Mouse (Mus musculus) embryo, embryonic 10 days (tissue): ENCODE data around the gene Trim32.

ENCODE experiments used
- DNase-seq: peaks from one replicate; pipeline ENCODE4 v3.0.0-alpha.2; 2015; ENCODE audit warnings: low spot score

Trim32 gene

GRCm38 (mm10) chr4:65604504-65605150, at the start of gene Trim32:
Trim32 (plus strand) TSS chr4:65604986.
- peak; percentile 99 for DNase-seq

GRCm38 (mm10) chr4:65565493-65565892, 39.3 kb upstream of the Trim32 start:
- no peak for DNase-seq

- DNase-seq = no peak
Observed at GRCm38 (mm10) chr4:65580254-65580653, 24.5 kb upstream of the Trim32 start.

GRCm38 (mm10) chr4:65586947-65587346, 17.8 kb upstream of the Trim32 start:
- no peak for DNase-seq

GRCm38 (mm10) chr4:65589780-65590179, 15.0 kb upstream of the Trim32 start:
- DNase-seq = peak; percentile 87

DNA sequence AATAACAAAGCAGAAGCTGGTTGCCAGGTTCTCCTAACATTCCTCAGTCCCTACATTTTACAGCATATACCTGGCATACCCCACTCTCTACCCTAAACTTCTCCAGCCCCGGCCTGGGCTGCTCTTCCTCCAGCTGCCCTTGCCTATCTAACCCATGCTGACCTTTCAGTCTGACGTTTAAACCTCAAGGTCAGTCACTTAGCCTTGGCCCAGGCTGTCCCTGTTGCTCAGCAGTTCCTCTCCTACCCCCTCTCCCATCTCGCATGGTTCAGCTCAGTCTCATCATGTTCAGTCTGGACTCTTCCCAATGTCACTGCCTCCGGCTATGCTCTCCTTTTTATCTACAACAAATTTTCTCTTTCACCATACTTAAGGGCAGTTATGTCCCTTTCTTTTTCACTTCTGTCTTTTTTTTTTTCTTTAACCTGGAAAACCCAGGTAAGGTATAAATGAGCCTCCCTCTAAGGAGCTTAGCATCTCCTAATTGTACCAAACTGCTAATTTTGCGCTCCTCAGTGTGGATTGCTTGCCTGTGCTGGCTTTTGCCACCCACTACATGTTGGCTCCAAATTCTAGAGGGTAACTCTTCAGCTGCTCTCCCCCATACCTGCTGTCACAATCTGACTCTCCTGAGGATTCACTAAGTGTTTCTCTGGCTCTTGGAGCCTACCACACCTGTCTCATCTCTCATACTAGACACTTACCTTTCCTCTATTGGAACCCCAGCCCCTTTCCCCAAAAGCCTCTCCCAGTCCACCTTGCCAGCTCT, 10.0 kb upstream of the Trim32 start:
- no peak for DNase-seq

- DNase-seq = peak; percentile 21
Observed at GRCm38 (mm10) chr4:65605151-65605702, 441 bp downstream of the Trim32 start.

DNA sequence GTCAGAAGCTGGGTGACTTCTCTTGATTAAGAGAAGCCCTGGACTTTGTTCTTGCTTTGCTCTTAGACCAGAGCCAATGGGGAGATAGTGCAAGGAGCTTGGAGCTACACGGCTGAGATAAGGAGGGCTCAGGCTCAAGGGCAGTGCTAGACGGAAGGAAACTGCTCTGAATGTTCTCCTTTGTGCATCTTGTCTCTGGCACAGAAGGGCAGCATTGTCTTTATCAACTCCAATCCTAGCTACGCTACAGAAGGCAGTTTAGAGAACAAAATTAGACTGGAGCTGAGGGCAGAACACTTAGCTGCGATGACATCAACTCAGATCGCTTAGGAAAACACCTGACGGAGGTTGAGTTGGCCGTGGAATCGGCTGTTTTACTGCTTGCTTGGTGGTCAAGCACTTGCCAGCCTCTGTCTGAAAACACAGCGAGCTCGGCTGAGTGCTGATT, 2.4 kb downstream of the Trim32 start:
- DNase-seq = no peak

- no peak for DNase-seq
Observed at GRCm38 (mm10) chr4:65608112-65608511, 3.3 kb downstream of the Trim32 start.

DNA sequence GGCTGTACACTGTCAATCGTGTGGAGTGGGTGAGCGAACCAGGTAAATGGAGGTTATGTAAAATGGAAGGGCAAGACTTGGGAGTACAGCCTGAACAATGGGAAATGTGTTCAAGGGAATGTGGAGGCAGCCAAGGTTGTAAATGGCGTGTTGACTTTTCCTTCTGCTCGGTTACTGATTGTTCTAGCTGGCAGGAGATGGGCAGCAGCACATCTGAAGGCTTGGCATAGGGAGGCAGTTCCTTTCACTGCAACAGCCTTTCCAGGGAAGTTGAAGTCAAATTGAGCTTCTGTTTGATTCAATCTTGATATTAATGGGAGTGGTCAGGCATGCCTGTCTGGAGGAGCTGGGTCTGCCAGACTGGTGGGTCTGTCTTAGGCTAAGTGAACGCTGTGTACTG, 5.5 kb downstream of the Trim32 start:
- no peak for DNase-seq

DNA sequence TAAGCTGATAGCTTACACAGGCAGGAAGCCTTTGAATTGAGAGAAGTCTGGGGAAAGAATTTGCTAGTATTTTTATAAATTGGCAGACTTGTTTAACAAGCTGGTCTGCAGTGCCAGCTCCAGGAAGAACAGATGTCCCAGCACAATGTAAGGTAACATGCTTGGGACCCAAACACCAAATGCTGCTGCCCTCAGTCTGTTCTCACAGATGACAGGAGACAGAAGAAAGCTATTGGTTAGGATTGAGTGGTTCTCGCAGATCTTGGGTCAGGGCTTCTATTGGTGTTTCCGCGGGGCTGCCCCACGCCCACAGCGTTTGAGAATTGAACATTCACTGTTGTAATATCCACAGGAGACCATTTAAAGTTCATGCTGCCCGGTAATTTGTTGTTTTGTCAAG, 6.1 kb downstream of the Trim32 start:
- no peak for DNase-seq

DNA sequence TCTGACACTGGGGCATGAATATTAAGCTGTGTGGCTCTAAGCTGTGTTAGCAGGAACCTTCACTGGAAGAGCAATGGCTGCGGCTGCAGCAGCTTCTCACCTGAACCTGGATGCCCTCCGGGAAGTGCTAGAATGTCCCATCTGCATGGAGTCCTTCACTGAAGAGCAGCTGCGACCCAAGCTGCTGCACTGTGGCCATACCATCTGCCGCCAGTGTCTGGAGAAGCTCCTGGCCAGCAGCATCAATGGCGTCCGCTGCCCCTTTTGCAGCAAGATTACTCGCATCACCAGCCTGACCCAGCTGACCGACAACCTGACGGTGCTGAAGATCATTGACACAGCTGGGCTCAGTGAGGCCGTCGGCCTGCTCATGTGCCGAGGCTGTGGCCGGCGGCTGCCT, 8.3 kb downstream of the Trim32 start:
- no peak for DNase-seq

DNA sequence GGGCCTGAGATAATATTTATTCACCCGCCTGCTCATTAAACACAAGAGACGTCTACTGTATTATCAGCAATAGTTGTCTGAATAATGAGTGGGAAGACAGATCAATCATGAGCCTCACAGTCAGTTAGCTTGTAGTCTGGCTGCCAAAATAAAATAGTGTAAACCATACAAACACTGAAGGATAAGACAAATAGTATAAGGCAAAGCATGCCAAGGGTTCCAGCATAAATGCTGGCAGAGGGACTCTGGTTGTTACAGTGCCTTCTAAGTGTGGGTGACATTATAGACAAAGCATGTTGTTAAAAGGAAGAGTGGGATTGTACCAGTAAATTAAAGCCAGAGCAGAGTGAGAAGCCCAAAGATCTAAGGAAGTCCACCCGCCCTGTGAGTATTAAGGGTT, 15.3 kb downstream of the Trim32 start:
- no peak for DNase-seq

GRCm38 (mm10) chr4:65638231-65638630, 33.4 kb downstream of the Trim32 start:
- DNase-seq = no peak

GRCm38 (mm10) chr4:65642611-65643010, 37.8 kb downstream of the Trim32 start:
- no peak for DNase-seq

GRCm38 (mm10) chr4:65654723-65655122, 49.9 kb downstream of the Trim32 start:
- DNase-seq = peak; percentile 91

DNA sequence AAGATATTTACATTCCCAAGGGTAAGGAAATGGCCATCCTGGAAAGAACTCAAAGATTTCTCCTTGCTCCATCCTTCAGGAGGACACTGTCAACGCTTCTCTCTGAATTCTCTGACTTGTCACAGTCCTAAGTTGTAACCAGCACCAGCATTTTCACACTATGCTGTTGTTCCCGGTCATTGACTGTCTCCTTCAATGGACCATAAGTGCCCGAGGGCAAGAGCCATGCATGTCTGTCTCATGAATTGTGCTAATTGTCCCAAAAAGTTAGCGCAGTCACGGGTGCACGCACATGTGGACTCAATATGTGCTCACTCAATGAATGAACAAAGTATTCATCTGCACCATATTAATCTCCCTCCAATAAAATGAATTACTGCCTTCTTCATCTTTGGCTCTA, 58.4 kb downstream of the Trim32 start:
- no peak for DNase-seq
